Mouse (Mus musculus) cortical plate, adult 2 months (tissue): ENCODE results near the gene Chchd1.

Experiments
- CTCF ChIP-seq: fragments of 200-500 bp; IDR thresholded peaks from 2 replicates; pipeline ENCODE4 v1.5.1; 2011; ENCODE audit warnings: mild to moderate bottlenecking, control low read depth, low read length; ENCODE audit not compliant: insufficient read depth; ENCODE audit errors: extremely low read depth
- POLR2A ChIP-seq: fragments of 200-500 bp; IDR thresholded peaks from 2 replicates; pipeline ENCODE4 v1.6.1; 2011; ENCODE audit warnings: mild to moderate bottlenecking, low read length, control low read depth; ENCODE audit not compliant: insufficient read depth; ENCODE audit errors: extremely low read depth

GRCm38 (mm10) chr14:20693589-20694101, 9.2 kb upstream of the Chchd1 start:
- TF ChIP-seq POLR2A (no peak), CTCF (no peak)
